Mouse (Mus musculus): Measurements from ENCODE around the gene Mcl1.
"Not testable (repeated sequence)": the region's sequence is repeated elsewhere in the genome, so short reads cannot be mapped to it uniquely, and the experiment has no call there.

Gene Mcl1

DNA sequence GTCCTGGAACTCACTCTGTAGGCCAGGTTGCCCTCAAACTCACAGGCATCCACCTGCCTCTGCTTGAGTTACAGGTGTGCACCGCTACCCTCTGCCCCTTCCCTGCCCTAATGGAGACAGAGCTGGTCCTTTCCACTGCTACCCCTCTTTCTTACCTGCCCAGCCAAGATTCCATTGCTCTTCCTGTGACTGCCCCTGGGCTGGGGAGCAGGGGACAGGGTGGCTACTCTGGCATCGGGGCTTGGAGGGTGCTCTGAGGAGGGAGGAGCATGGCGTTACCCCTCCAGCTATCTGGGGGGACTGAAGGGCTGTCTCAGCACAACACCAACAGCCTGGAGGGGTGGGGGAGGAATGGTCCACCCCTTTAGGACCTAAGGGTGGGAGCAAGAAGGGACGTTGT lies 26.7 kb downstream of the Mcl1 start:
- no peak for DNase-seq (ENCODE audit: low read depth, low spot score)

DNA sequence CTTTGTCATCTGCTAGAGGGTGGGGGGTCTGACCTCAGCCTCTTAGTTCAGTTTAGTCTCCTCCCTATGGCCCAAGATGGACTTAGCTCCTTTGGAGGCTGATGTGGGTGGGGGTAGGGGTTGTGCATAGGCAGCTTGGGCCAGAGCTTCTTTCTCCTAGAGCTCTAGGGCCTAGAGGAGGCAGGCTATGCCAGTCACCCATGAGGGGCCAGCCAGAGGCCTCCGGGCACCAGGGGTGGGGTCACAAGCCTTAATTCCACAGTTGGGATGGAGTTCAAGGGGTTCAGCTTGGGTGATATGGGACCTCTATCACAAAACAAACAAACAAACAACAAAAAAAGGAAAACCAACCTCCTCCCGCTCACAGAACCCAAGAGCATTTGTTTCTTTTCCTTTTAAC lies 27.1 kb downstream of the Mcl1 start:
- DNase-seq (ENCODE audit: low read depth, low spot score), result no peak

DNA sequence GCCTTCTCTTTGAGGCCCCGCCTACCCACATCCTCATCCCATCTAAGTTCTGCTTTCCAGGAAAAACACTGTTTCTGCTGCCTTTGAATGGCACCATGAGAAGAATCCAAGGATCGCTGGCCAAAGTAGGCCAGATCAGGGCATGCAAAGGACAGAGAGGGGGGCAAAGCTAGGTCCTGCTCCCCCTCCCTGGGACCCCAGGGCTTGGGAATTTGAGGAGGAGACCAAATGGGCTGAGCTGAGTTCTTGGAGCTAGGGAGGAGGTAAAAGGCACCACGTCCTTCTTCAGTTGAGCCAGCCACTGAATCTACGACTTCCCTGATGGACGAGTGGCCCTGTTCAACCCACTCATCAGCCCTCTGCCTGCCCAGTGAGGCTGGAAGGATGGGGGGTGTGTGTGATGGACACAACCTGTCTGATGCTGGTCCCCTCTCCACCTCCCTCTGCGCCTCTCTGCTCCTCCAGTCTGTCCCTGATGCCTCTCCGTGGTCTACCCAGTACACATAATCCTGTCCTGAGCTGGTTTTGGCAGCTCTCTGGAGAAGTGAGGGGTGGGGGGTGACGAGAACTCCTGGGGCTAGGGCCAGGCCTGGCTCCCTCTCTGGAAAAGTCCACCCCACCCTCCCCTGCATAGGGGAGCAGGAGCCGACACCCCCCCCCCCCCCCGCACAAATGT lies 28.0 kb downstream of the Mcl1 start:
- no peak for DNase-seq (ENCODE audit: low read depth, low spot score)

DNA sequence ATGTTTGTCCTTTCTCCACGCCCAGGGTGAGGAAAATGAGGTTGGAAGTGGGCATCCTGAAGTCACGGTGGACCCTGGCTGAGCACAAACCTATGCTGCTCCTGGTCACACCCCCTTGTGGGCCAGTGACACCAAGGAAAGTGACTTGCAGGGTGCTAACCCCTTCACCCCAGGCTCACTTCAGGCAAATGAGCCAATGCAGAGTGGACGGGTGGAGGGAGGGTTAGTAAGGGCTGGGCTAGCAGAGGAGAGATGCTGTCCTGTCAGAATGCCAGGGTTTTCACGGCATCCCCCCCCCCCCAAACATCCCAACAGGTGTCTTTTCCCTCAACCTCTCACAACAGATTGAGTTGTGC lies 28.6 kb downstream of the Mcl1 start:
- DNase-seq (ENCODE audit: low read depth, low spot score), result no peak

DNA sequence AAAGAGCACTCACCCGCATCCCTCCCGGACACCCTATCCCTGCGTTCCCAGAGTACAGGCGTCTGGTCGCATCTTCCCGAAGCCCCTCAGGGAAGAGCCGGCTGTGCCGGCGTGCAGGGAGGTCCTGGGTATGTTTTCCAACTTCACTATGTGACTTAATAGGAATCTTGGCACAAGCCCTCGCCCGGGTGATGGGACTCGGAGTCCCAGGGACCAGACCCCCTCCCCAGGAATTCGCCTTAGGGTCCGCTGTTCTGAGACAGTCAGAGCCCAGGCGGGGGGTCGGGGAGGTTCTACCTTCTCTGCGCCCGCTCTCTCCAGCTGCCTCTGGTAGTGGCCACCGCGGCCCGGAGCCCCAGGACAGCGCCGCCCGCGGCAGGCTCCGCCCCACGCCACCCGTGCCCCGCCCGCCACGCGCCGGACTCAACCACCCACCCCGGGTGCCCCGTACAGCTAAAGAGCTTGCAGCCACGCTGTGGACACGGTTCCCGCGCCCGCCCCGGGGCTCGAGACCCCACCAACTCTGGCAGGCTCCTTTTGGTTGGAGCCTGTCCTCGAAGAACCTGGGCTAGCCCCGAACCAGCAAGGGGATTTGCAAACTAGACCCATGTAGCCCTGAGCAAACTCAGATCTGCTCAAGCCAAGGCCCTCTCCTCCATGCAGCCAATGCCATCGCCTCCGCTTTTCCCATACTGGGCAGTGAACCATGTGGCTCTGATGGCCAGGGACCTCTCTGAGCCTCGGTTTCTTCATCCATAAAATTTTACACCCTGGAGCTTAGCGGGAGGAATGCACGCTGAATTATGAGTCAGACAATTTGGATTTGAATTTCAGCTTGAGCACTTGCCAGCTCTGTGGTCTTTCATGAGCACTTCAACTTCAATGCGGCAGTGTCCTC lies 29.2 kb downstream of the Mcl1 start, which contains the start of gene Adamtsl4:
Adamtsl4 (minus strand) TSS at position 394 of the 898 bp plus-strand sequence.
- peak; percentile 100 for DNase-seq (ENCODE audit: low read depth, low spot score)

DNA sequence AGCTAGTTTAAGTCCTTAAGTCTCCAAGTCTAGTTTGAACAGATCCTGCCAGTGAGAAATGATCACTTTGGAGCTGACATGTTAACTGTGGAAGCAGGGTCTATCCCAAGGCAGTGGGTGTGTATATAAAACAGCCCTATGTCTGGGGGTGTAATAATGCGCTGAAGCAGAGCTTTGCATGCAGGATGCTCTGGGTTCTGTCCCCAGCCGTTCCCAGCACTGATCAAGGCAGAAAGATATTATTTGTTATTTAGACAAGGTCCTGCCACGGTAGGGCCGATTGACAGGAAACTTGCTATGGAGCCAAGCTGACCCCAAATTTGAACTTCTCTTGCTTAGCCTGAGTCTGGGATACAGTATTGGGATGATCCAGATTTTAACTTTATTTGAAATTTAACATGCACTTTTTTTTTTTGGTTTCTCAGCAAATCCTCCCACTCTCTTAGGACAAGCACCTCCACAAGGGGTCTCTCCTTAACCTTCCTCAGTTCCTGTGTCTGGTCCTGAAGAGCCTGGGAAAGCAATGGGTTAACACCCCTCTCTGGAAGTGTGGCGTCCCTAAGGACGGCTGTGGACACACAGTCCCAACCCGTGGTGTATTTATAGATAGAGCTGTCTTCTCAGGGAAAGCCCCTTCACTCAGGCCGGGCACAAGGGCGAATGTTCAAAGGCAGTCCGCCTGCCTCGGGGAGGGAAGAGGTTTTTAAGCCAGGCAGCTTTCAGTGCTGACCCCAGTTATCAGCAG lies 30.8 kb downstream of the Mcl1 start:
- peak; percentile 51 for DNase-seq (ENCODE audit: low read depth, low spot score)

DNA sequence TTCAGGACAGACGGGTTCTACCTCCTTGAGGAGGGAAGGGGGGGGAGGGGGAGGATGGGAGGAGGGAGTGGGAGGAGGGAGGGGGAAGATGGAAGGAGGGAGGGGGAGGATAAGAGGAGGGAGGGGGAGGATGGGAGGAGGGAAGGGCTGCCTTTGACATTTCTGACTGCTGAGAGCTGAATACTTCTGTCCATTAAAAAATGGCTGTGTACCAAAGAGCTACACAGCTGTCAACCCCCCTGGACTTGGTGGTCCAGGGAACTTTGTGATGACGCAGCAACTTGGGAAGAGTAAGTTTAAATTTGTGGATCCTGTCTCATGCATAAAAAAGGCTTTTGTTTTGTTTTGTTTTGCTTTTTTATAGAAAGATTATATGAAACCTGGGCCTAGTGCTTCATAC lies 31.4 kb downstream of the Mcl1 start:
- no peak for DNase-seq (ENCODE audit: low read depth, low spot score)

DNA sequence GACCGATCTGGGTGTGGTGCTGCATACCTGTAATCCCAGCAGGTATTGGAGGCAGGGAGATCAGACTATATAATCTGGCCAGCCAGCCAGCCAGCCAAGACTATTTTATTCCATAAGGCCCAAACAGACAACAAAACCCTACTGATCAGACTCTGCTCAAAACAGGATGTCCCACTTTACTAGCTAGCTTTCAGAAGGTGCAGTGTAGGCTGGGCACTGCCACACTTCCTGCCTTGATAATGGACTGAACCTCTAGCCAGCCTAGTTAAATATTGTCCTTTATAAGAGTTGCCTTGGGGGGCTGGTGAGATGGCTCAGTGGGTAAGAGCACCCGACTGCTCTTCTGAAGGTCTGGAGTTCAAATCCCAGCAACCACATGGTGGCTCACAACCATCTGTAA lies 32.0 kb downstream of the Mcl1 start:
- not testable (repeated sequence) for DNase-seq (ENCODE audit: low read depth, low spot score)

DNA sequence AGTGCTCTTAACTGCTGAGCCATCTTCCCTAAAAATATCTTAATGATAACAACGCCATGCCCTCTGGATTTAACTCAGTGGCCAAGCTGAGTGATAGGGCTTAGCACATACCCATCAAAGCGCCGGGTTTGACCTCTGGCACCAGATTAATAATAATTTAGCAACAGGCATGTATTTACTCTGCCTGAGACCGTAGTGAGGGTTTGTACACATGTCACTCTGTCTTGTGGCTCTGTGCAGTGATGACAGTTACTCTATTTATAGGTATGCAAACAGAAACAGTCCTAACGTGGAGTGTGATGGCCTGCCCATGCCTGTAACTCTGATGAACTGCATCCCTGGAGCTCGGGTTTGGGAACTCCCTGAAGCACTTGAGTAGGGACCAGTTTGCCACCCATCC lies 34.1 kb downstream of the Mcl1 start:
- DNase-seq (ENCODE audit: low read depth, low spot score), result no peak

DNA sequence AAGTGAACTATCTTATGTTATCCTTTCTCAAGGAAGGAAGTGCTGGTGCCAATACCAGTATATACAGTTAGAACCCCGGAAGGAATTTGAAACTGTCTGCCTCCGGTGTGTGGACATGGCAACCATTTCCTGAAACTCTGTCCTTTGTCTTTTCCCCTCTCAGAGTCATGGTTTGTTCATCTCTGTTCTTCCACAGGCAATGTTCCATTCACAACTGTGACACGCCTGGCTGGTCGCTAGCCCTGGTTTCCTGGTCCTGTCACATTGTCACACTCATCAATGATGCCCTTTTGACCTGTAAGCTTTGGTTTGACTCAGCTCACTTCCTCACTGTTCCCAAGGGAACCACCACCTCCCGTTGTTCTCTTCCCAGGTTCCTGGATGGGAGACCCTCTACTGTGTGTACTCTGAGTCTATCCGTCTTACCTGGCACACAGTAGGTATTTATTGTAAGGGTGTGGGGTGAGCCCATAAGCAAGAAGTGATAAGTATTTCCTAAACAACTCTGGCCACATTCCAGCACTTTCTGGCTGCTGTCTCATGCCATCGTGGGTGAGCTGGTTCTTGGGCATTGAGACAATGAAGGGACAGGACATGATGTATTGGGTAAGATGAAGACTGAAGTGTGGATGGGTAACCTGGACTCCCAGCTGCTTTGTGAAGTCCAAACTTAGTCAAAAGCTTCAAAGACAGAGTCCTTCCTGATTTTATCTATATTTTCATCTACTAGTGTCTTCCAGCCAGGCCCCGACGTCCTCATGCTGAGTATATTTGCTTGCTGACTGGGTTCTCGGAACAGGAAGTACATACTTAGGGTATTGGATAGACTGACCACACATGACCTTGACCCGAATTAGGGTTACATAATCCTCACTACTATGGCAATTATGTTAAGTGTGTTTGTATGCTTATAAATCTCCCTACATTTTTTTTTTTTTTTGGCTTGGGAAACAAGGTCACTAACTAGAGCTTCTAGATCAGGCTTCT lies 35.5 kb downstream of the Mcl1 start:
- DNase-seq (ENCODE audit: low read depth, low spot score), result peak; percentile 47

DNA sequence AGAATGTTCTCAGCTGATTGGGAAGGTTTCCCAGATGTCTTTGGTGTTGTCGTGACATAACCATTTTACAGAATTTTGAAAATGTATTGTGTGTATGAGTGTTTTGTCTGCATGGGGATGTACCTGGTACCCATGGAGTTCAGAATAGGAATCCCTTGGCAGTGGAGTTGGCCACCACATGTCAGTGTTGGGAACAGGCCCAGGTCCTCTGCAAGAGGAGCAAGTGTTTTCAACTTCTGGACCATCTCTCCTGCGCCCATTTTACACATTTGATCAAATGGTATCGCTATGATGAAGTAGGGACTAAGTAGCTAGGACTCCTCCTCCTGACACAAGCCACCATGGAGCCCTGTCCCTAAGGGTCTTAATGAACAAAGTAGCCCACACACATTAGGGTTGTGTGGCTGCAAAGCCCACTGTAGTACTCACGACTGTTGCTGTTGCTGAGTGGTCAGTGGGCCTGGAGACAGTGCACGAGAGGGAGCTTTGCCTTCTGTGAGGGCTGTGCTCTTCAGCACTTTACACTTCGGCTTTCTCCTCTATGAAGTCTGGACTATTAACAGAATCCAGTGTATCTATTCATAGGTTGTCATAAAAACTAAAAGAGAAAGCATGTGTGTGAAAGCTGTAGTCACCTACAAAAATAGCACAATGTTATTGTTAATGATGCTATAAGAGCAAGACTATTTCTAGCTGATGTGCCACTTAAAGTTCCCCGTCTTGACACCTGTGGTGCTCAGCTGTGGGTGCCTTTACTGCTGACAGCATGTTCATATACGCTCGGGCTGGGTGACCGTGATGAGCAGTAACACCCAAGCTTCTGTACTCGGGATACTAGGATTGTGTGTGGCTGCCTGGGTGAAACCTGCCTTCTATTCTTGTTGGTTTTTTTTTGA lies 36.5 kb downstream of the Mcl1 start:
- DNase-seq (ENCODE audit: low read depth, low spot score), result no peak

DNA sequence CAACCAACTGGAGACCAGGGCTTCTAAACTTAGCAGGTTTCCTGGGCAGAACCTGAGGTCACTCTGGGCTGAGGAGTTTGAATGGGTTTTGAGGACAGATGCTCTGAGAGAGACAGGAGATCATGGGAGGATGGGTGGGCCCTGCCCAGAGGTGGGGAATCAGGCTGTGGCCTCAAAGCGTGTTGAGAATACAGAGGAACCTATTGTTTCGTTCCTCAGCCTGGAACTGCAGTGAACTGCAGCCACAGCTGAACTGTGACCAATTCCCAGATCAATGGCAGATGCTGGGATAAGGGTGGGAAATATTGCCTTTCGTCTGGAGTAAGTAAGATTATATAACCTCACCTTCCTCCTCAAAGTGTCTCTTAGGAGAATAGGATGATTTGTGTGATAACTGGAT lies 37.2 kb downstream of the Mcl1 start:
- peak; percentile 74 for DNase-seq (ENCODE audit: low read depth, low spot score)

DNA sequence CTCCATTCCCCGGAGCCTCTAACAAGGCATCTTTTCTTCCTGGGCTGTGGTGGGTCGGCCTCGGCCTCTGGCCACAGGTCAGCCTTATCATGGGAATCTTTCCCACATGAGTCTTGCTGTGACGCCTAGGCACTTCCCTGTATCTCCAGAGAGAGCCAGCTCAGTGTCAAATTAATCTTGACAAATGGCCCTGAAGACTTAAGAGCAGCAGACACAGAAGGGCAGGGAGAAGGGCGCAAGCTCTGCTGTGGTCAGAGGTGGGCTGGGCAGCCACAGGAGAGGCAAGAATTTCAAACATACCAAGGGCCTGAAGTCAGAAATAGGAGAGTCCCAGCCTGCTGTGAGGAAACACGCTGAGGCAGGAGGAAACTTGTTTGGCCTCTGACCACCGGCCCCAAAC lies 37.8 kb downstream of the Mcl1 start:
- DNase-seq (ENCODE audit: low read depth, low spot score), result peak; percentile 100

DNA sequence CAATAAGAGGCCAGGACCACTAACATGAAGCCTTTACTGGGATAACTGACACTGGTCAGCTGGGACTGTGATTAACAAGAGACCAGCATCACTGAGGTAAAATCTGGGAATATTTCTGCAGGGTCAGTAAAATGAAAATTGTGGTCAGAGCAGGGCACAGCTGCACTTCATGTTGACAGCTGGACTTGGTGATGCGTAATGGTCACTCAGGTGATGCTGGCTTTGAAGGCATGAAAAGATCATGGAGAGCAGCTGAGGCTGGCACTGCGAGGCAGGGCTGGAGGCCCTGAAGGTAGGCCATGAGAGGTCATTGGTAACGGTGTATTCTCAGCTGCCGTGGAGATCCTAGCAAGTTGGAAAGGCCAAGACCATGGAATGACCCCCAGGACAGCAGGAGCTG lies 39.7 kb downstream of the Mcl1 start:
- DNase-seq (ENCODE audit: low read depth, low spot score), result no peak

DNA sequence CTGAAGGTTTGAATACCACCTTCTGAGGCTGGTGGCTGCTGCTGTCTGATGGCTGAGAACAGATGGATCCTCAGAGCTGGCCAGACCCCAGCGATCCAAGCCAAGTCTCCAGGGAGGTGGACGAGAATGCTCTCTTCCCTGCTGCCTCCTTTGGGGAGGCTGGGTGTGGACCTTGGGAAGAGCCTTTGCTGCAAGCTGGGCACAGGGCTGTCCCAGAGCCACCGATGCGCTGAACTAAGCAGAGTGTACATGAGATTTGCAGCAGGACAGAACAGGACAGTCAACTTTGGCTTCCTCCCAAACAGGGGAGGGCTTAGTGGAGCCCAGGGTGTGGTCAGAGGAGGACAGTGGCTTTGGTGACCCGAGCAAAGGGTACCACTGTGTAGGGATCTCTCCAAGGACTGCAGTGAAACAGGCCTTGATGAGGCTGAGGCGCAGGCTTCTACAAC lies 41.7 kb downstream of the Mcl1 start:
- DNase-seq (ENCODE audit: low read depth, low spot score), result no peak

DNA sequence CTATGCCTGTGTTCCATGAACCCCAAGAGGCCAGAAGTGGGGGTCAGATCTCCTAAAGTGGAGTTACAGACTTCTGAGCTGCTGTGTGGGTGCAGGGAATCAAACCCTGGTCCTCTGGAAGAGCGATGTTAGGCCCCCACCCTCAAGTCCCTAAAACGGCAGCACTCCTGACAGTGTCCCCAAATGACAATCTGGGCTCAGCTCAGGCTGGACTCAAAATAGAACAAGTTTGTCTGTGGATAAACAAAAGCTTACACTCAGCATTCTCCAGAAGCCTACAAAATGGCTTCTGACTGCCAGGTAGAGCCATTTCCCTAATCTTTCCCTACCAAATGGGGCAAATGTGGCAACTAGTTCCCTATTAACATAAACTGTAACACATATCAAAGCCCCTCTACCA lies 42.5 kb downstream of the Mcl1 start:
- DNase-seq (ENCODE audit: low read depth, low spot score), result no peak

DNA sequence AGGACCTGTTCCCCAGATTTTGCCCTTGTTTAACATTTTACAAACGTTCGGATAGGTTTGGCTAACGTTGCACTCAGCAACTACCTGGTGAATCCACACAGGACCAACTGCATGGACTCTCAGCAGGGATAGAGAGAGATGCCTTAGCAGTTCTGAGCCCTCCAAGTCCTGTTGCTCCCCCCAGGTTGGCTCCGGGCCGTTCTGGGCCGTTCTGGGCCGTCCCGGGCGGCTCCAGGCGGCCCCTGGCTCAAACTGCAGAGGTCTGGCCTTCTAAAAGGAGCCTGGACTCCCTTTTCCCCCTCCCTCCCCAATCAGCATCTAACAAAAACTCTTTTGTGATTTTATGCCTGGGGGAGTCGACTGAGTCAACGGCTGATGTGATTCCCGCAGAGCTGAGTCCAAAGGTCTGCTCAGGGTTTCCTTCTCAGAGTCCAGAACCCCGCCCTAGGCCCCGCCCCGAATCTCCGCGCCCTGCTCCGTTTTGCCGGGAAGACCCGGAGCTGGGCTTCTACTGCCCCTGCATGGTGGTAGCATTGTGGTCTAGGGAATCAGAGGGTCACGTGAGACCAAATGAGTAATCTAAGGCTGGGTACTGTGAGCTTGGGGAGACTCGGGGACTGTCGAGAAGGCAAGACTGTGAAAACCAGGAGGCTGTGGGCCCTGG lies 43.4 kb downstream of the Mcl1 start:
- peak; percentile 89 for DNase-seq (ENCODE audit: low read depth, low spot score)

DNA sequence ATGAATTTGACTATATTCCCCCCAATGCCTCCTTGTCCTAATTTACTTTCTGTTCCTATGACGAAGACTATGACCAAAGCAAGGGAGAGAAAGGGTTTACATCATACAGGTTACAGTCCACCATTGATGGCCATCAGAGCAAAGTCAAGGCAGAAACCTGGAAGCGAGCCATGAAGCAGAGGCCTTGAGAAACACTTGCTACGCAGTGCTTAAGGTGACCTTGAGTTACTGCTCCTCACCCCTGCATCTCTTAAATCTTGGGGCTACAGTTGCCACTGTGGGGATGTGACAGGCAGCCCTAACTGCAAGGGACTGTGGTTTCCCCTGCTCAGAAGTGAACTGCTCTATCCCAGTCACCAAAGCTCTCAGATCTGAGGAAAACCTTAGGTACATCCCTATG lies 44.7 kb downstream of the Mcl1 start:
- no peak for DNase-seq (ENCODE audit: low read depth, low spot score)

DNA sequence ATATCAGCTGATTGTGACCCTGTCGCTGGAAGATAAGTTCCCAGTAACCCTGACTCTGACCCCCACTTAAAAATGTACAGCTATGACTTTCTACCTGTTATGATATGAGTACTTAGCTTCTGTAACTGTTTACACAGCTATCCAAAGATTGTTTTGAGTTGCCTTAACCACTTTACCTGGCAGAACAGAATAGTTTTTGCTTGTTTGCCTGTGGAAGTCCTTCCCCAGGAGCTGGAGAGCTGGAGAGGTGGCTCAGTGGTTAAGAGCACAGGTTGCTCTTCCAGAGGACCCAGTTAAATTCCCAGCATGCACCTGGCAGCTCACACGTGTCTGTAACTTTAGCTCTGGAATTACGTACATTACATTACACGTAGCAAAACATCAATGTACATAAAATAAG lies 46.0 kb downstream of the Mcl1 start:
- no peak for DNase-seq (ENCODE audit: low read depth, low spot score)

DNA sequence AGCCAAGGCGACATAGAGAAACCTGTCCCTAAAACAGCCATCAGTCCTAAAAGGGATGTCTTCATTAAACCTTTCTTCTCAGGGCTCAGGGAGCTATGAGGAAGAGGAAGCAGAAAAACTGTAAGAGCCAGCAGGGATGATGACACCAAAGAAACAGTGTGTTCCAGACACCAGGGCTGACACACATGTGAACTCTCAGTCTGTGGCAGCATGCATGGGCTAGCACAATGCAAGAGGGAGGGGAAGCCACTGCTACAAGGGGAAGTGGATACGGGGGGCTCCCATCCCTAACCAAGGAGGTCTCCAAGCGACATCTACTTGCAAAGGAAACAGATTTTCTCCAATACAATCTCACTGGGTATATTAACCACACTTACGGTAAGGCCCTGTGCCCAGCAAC lies 47.7 kb downstream of the Mcl1 start:
- DNase-seq (ENCODE audit: low read depth, low spot score), result no peak
